Mouse (Mus musculus) MEL (cell line): ENCODE measurements around the gene Rbm5. TPM values are rescaled to one million over a fixed set of nuclear protein-coding genes. Genes with fewer than 3 reads are reported as not detected.
A peak's percentile ranks its signal among the peaks of the same experiment; 100 is the strongest.

Experiments used
- DNase-seq: peaks from one replicate; pipeline ENCODE4 v3.0.0; 2011; ENCODE audit warnings: low read depth, low spot score
- H3K27ac ChIP-seq: 2 replicates; pipeline ENCODE4 v1.5.1; 2012; ENCODE audit warnings: low read depth, mild to moderate bottlenecking, control low read depth, low read length, moderate library complexity; ENCODE audit not compliant: control insufficient read depth
- H3K27me3 ChIP-seq, 2 experiments: fragments of 150-350 bp in 1 of 2; sonication (generic) in 1 of 2; 2 replicates each; pipeline ENCODE4 v1.6.1; 2012; ENCODE audit warnings: low read length in 2 of 2, mild to moderate bottlenecking in 2 of 2, improper control_type of control experiment in 1 of 2, moderate library complexity in 1 of 2; ENCODE audit not compliant: insufficient read depth in 2 of 2, control insufficient read depth in 1 of 2
- H3K36me3 ChIP-seq, 2 experiments: 2 replicates each; pipeline ENCODE4 v1.6.1; 2012 to 2014; ENCODE audit warnings: low read length in 2 of 2, improper control_type of control experiment in 1 of 2, inconsistent platforms in 1 of 2, mild to moderate bottlenecking in 1 of 2; ENCODE audit not compliant: insufficient read depth in 2 of 2, control insufficient read depth in 1 of 2
- H3K4me1 ChIP-seq, 2 experiments: fragments of 150-350 bp in 1 of 2; sonication (generic) in 1 of 2; 2 replicates each; pipeline ENCODE4 v1.6.1; 2012; ENCODE audit warnings: low read length in 2 of 2, improper control_type of control experiment in 1 of 2, mild to moderate bottlenecking in 1 of 2; ENCODE audit not compliant: insufficient read depth in 2 of 2, control insufficient read depth in 1 of 2
- H3K4me3 ChIP-seq, 2 experiments: fragments of 150-350 bp in 1 of 2; sonication (generic) in 1 of 2; 2 replicates each; pipeline ENCODE4 v1.5.1; 2012; ENCODE audit warnings: low read depth in 2 of 2, low read length in 2 of 2, mild to moderate bottlenecking in 2 of 2, moderate library complexity in 2 of 2, control low read depth in 1 of 2, improper control_type of control experiment in 1 of 2; ENCODE audit not compliant: control insufficient read depth in 1 of 2, insufficient read depth in 1 of 2
- H3K79me2 ChIP-seq: 2 replicates; pipeline ENCODE4 v1.6.1; 2012; ENCODE audit warnings: mild to moderate bottlenecking, low read length, moderate library complexity; ENCODE audit not compliant: control insufficient read depth, poor library complexity, insufficient read depth
- H3K9ac ChIP-seq: 2 replicates; pipeline ENCODE4 v1.6.1; 2012; ENCODE audit warnings: low read depth, mild to moderate bottlenecking, control low read depth, low read length, moderate library complexity; ENCODE audit not compliant: control insufficient read depth, poor library complexity, severe bottlenecking
- H3K9me3 ChIP-seq: fragments of 150-350 bp; sonication (generic); replicated peaks from 2 replicates; pipeline ENCODE4 v1.6.1; 2012; ENCODE audit warnings: mild to moderate bottlenecking, low read length, improper control_type of control experiment, moderate library complexity; ENCODE audit not compliant: insufficient read depth
- BHLHE40 ChIP-seq: IDR thresholded peaks from 2 replicates; pipeline ENCODE4 v1.6.1; 2012; ENCODE audit warnings: low read depth, mild to moderate bottlenecking, inconsistent platforms, low read length, improper control_type of control experiment, borderline replicate concordance
- CHD1 ChIP-seq: IDR thresholded peaks from 2 replicates; pipeline ENCODE4 v1.6.1; 2012; ENCODE audit warnings: low read depth, mild to moderate bottlenecking, inconsistent platforms, low read length, improper control_type of control experiment
- CHD2 ChIP-seq: IDR thresholded peaks from 2 replicates; pipeline ENCODE4 v1.6.1; 2011; ENCODE audit warnings: low read length, improper control_type of control experiment
- CTCF ChIP-seq, 3 experiments: IDR thresholded peaks in 2 of 3; conservative IDR thresholded peaks in 1 of 3; 2 replicates each; pipeline ENCODE4 v1.5.1; 2011 to 2012; ENCODE audit warnings: low read length in 3 of 3, low read depth in 2 of 3, mild to moderate bottlenecking in 2 of 3, improper control_type of control experiment in 1 of 3, inconsistent platforms in 1 of 3, mixed read lengths in 1 of 3, moderate library complexity in 1 of 3; ENCODE audit not compliant: control insufficient read depth in 1 of 3, insufficient read depth in 1 of 3, poor library complexity in 1 of 3, severe bottlenecking in 1 of 3
- ELF1 ChIP-seq: IDR thresholded peaks from 2 replicates; pipeline ENCODE4 v1.6.1; 2014; ENCODE audit warnings: low read depth, mild to moderate bottlenecking, inconsistent platforms, low read length, improper control_type of control experiment, moderate library complexity
- ETS1 ChIP-seq: IDR thresholded peaks from 2 replicates; pipeline ENCODE4 v1.6.1; 2012; ENCODE audit warnings: low read depth, mild to moderate bottlenecking, inconsistent platforms, low read length, improper control_type of control experiment, moderate library complexity
- GABPA ChIP-seq: IDR thresholded peaks from 2 replicates; pipeline ENCODE4 v1.6.1; 2012; ENCODE audit warnings: low read depth, mild to moderate bottlenecking, inconsistent platforms, low read length, improper control_type of control experiment, moderate library complexity
- GATA1 ChIP-seq: IDR thresholded peaks from 2 replicates; pipeline ENCODE4 v1.6.1; 2011; ENCODE audit warnings: low read depth, low read length, improper control_type of control experiment
- HCFC1 ChIP-seq: IDR thresholded peaks from 2 replicates; pipeline ENCODE4 v1.6.1; 2012; ENCODE audit warnings: low read depth, mild to moderate bottlenecking, inconsistent platforms, low read length, improper control_type of control experiment, moderate library complexity
- JUND ChIP-seq: IDR thresholded peaks from 2 replicates; pipeline ENCODE4 v1.6.1; 2011; ENCODE audit warnings: low read depth, mild to moderate bottlenecking, improper control_type of control experiment, low read length
- KAT2A ChIP-seq: conservative IDR thresholded peaks from 2 replicates; pipeline ENCODE4 v1.6.1; 2012; ENCODE audit warnings: low read depth, low read length, improper control_type of control experiment, inconsistent platforms
- MAFK ChIP-seq: IDR thresholded peaks from 2 replicates; pipeline ENCODE4 v1.6.1; 2011; ENCODE audit warnings: low read depth, mild to moderate bottlenecking, low read length, improper control_type of control experiment, borderline replicate concordance
- MAX ChIP-seq: IDR thresholded peaks from 2 replicates; pipeline ENCODE4 v1.6.1; 2011; ENCODE audit warnings: low read length, improper control_type of control experiment
- MAZ ChIP-seq: IDR thresholded peaks from 2 replicates; pipeline ENCODE4 v1.6.1; 2012; ENCODE audit warnings: low read depth, mild to moderate bottlenecking, inconsistent platforms, low read length, improper control_type of control experiment
- MEF2A ChIP-seq: IDR thresholded peaks from 2 replicates; pipeline ENCODE4 v1.6.1; 2014; ENCODE audit warnings: low read depth, mild to moderate bottlenecking, inconsistent platforms, low read length, improper control_type of control experiment; ENCODE audit not compliant: poor library complexity, insufficient replicate concordance, severe bottlenecking; ENCODE audit errors: extremely low read depth
- MXI1 ChIP-seq: IDR thresholded peaks from 2 replicates; pipeline ENCODE4 v1.6.1; 2011; ENCODE audit warnings: mild to moderate bottlenecking, low read depth, low read length, improper control_type of control experiment
- MYB ChIP-seq: IDR thresholded peaks from 2 replicates; pipeline ENCODE4 v1.6.1; 2011; ENCODE audit warnings: mild to moderate bottlenecking, low read depth, low read length, improper control_type of control experiment
- MYC ChIP-seq: IDR thresholded peaks from 2 replicates; pipeline ENCODE4 v1.6.1; 2011; ENCODE audit warnings: low read depth, mild to moderate bottlenecking, low read length, improper control_type of control experiment, moderate library complexity
- NELFE ChIP-seq: IDR thresholded peaks from 2 replicates; pipeline ENCODE4 v1.6.1; 2011; ENCODE audit warnings: low read depth, low read length, improper control_type of control experiment
- NRF1 ChIP-seq: IDR thresholded peaks from 2 replicates; pipeline ENCODE4 v1.6.1; 2014; ENCODE audit warnings: low read depth, mild to moderate bottlenecking, inconsistent platforms, low read length, improper control_type of control experiment, moderate library complexity; ENCODE audit not compliant: poor library complexity, insufficient read depth, severe bottlenecking
- POLR2A ChIP-seq, 2 experiments: IDR thresholded peaks; 2 replicates each; pipeline ENCODE4 v1.6.1; 2011 to 2012; ENCODE audit warnings: low read length in 2 of 2, mild to moderate bottlenecking in 2 of 2, control low read depth in 1 of 2, improper control_type of control experiment in 1 of 2, low read depth in 1 of 2, moderate library complexity in 1 of 2; ENCODE audit not compliant: control insufficient read depth in 1 of 2, insufficient read depth in 1 of 2, poor library complexity in 1 of 2
- POLR2AphosphoS2 ChIP-seq: IDR thresholded peaks from 2 replicates; pipeline ENCODE4 v1.6.1; 2011; ENCODE audit warnings: low read length, improper control_type of control experiment
- RAD21 ChIP-seq: IDR thresholded peaks from 2 replicates; pipeline ENCODE4 v1.6.1; 2011; ENCODE audit warnings: mild to moderate bottlenecking, low read depth, low read length, improper control_type of control experiment
- RCOR1 ChIP-seq: IDR thresholded peaks from 2 replicates; pipeline ENCODE4 v1.6.1; 2012; ENCODE audit warnings: low read depth, mild to moderate bottlenecking, inconsistent platforms, low read length, improper control_type of control experiment
- SIN3A ChIP-seq: IDR thresholded peaks from 2 replicates; pipeline ENCODE4 v1.6.1; 2012; ENCODE audit warnings: low read length, improper control_type of control experiment, inconsistent platforms
- SMC3 ChIP-seq: IDR thresholded peaks from 2 replicates; pipeline ENCODE4 v1.6.1; 2011; ENCODE audit warnings: low read depth, low read length, improper control_type of control experiment
- TAL1 ChIP-seq: IDR thresholded peaks from 2 replicates; pipeline ENCODE4 v1.6.1; 2012; ENCODE audit warnings: mild to moderate bottlenecking, inconsistent platforms, low read length, moderate library complexity, mixed read lengths
- TBP ChIP-seq: IDR thresholded peaks from 2 replicates; pipeline ENCODE4 v1.8.0; 2011; ENCODE audit warnings: low read depth, low read length, improper control_type of control experiment
- TCF12 ChIP-seq: IDR thresholded peaks from 2 replicates; pipeline ENCODE4 v1.6.1; 2014; ENCODE audit warnings: low read depth, mild to moderate bottlenecking, inconsistent platforms, low read length, improper control_type of control experiment, moderate library complexity
- UBTF ChIP-seq: IDR thresholded peaks from 2 replicates; pipeline ENCODE4 v1.6.1; 2012; ENCODE audit warnings: low read depth, mild to moderate bottlenecking, inconsistent platforms, low read length, improper control_type of control experiment, moderate library complexity, borderline replicate concordance; ENCODE audit not compliant: insufficient read depth
- USF1 ChIP-seq: IDR thresholded peaks from 2 replicates; pipeline ENCODE4 v1.6.1; 2014; ENCODE audit warnings: low read depth, mild to moderate bottlenecking, inconsistent platforms, low read length, improper control_type of control experiment, moderate library complexity
- USF2 ChIP-seq, 2 experiments: IDR thresholded peaks; 2 replicates each; pipeline ENCODE4 v1.6.1; 2011 to 2012; ENCODE audit warnings: improper control_type of control experiment in 2 of 2, low read length in 2 of 2, borderline replicate concordance in 1 of 2, inconsistent platforms in 1 of 2, low read depth in 1 of 2, mild to moderate bottlenecking in 1 of 2; ENCODE audit not compliant: insufficient read depth in 1 of 2
- ZC3H11A ChIP-seq: IDR thresholded peaks from 2 replicates; pipeline ENCODE4 v1.6.1; 2012; ENCODE audit warnings: low read depth, mild to moderate bottlenecking, inconsistent platforms, low read length, improper control_type of control experiment
- ZKSCAN1 ChIP-seq: IDR thresholded peaks from 2 replicates; pipeline ENCODE4 v1.6.1; 2012; ENCODE audit warnings: low read depth, mild to moderate bottlenecking, inconsistent platforms, low read length, improper control_type of control experiment, moderate library complexity
- ZMIZ1 ChIP-seq: IDR thresholded peaks from 2 replicates; pipeline ENCODE4 v1.6.1; 2012; ENCODE audit warnings: low read depth, mild to moderate bottlenecking, inconsistent platforms, low read length, improper control_type of control experiment, moderate library complexity
- ZNF384 ChIP-seq: IDR thresholded peaks from 2 replicates; pipeline ENCODE4 v1.6.1; 2012; ENCODE audit warnings: low read depth, mild to moderate bottlenecking, inconsistent platforms, low read length, improper control_type of control experiment
- polyA plus RNA-seq, 2 experiments: library from polyadenylated mRNA; stranded (reverse) in 1 of 2; unstranded in 1 of 2; fragments of >175 nt in 1 of 2; fragments of >200 nt in 1 of 2; gene quantifications; 2 replicates each; pipeline versions ENCODE4 v1.2.1 to v1.2.4; 2012; ENCODE audit warnings: low replicate concordance in 2 of 2, low read depth in 1 of 2; ENCODE audit not compliant: insufficient read length in 2 of 2, insufficient read depth in 1 of 2, missing spikeins in 1 of 2
- total RNA-seq: library from RNA; depleted of rRNA; stranded (reverse); fragments of 300-350 nt; gene quantifications from 2 replicates; pipeline ENCODE4 v1.2.3, GENCODE M21; 2012

The Rbm5 gene
- total and polyA plus RNA-seq, 3 experiments, result 80.2 to 143 (median 125) TPM

- H3K79me2 ChIP-seq, result no peaks in the 10 kb centered on the region
- peak overlapping the region; percentile 22 to 49 for H3K4me3 ChIP-seq
- peak; percentile 73 for DNase-seq
- peaks cover 3 to 5% of the 10 kb centered on the region in 2 experiments; a peak in 3 of 4 replicates for H3K27me3 ChIP-seq
- peaks cover 22 to 41% of the 10 kb centered on the region in 2 experiments for H3K4me1 ChIP-seq
- peak overlapping the region; percentile 49 for H3K9ac ChIP-seq
- peak overlapping the region; percentile 46 for H3K27ac ChIP-seq
- peaks cover 0 to 29% of the 10 kb centered on the region in 2 experiments; a peak in 2 of 4 replicates for H3K36me3 ChIP-seq
- H3K9me3 ChIP-seq, result no peaks in the 10 kb centered on the region
- TF ChIP-seq MAFK, result no peak
- no peak for TF ChIP-seq SMC3
- TF ChIP-seq RCOR1, result peak; percentile 20; the same call in 1 of the 2 replicates
- no peak for TF ChIP-seq TAL1
- TF ChIP-seq POLR2AphosphoS2, result no peak
- TF ChIP-seq MAZ, result 0 out of 2 replicates have a peak, but pooled peaks have one; percentile 59
- no peak for TF ChIP-seq CHD2
- no peak for TF ChIP-seq RAD21
- TF ChIP-seq USF2 (IDR thresholded peaks at IDR 0.05; ENCODE audit: borderline replicate concordance in 1 of 2, insufficient read depth in 1 of 2, low read depth in 1 of 2, low read length in 2 of 2), result no peak
- no peak for TF ChIP-seq ZMIZ1
- TF ChIP-seq JUND, result no peak
- TF ChIP-seq ETS1, result peak; percentile 52; the same call in 1 of the 2 replicates
- TF ChIP-seq MEF2A, result no peak
- peak; percentile 31; the same call in 1 of the 2 replicates for TF ChIP-seq TCF12
- no peak for TF ChIP-seq MYB
- no peak for TF ChIP-seq ZKSCAN1
- no peak for TF ChIP-seq UBTF
- TF ChIP-seq GABPA, result no peak
- TF ChIP-seq POLR2A (IDR thresholded peaks at IDR 0.05; ENCODE audit: control insufficient read depth in 1 of 2, insufficient read depth in 1 of 2, low read depth in 1 of 2, low read length in 2 of 2, poor library complexity in 1 of 2), result no peak; a peak in 1 of 4 replicates
- no peak for TF ChIP-seq GATA1
- TF ChIP-seq TBP, result no peak
- no peak for TF ChIP-seq ZNF384
- TF ChIP-seq CHD1, result no peak
- TF ChIP-seq HCFC1, result no peak
- no peak for TF ChIP-seq KAT2A
- TF ChIP-seq SIN3A, result 0 out of 2 replicates have a peak, but pooled peaks have one; percentile 40
- TF ChIP-seq MAX, result no peak
- TF ChIP-seq USF1, result no peak
- no peak for TF ChIP-seq BHLHE40
- TF ChIP-seq MXI1, result peak; percentile 20; the same call in 1 of the 2 replicates
- TF ChIP-seq CTCF (IDR thresholded peaks at IDR 0.05 in 2 of 3, conservative IDR thresholded peaks at IDR 0.05 in 1 of 3; ENCODE audit: control insufficient read depth in 1 of 3, insufficient read depth in 1 of 3, low read depth in 2 of 3, low read length in 3 of 3, poor library complexity in 1 of 3, severe bottlenecking in 1 of 3), result no peak
- TF ChIP-seq NRF1, result no peak
- 0 out of 2 replicates have a peak, but pooled peaks have one; percentile 34 for TF ChIP-seq ELF1
- no peak for TF ChIP-seq MYC
- no peak for TF ChIP-seq ZC3H11A
- no peak for TF ChIP-seq NELFE
Measured at GRCm38 (mm10) chr9:107723794-107724531, 46.8 kb downstream of the Rbm5 start.
